Mouse (Mus musculus) kidney, postnatal 14 days (tissue): Measurements from ENCODE around the gene Gad1.
A peak's percentile ranks its signal among the peaks of the same experiment; 100 is the strongest.

Experiments
- DNase-seq: peaks from one replicate; pipeline ENCODE4 v3.0.0; 2022; ENCODE audit warnings: mixed read lengths

Gene Gad1

GRCm38 (mm10) chr2:70565651-70566602, 13.1 kb downstream of the Gad1 start:
- no peak for DNase-seq

GRCm38 (mm10) chr2:70566603-70566981, 13.7 kb downstream of the Gad1 start:
- DNase-seq: no peak

- peak; percentile 31 for DNase-seq
These were observed 14.3 kb downstream of the Gad1 start for GRCm38 (mm10) chr2:70567071-70567681.

- no peak for DNase-seq
These were observed 14.8 kb downstream of the Gad1 start for GRCm38 (mm10) chr2:70567682-70568077.

DNA sequence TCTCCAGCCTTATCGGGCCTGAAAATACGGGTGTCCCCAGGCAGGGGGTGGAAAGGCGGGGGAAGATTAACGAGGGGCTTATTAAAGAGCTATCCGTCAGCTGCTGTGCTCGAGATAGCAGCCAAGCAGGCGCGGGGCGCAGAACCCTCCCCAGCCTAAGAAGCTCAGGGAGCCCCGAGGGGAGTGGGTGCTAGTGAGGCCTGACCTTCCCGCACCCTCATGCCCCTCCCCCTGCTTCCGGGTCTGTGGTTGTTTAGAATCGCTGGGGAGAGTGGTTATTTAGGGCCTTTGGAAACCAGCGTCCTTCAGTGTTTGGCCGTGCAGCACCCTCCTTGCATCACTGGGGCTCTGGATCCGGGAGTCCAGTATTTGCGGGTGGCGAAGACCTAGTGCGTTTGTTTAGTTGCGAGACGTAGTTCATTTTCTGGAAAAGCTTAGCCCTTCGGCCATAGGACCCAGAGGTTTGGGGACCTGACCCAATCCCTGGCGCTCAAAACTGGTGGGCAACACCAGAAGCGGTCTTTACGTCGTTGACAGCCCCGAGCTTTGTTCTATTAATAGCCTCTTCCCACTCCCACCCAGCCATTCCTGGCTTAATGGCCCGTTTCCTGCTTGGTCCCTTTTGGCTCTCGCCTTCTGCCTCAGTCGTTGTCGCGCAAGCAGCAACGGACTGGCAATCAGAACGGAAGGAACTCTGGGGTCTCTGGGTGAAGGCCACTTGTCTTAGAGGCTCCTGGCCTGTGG, 15.5 kb downstream of the Gad1 start:
- DNase-seq: peak; percentile 41

DNA sequence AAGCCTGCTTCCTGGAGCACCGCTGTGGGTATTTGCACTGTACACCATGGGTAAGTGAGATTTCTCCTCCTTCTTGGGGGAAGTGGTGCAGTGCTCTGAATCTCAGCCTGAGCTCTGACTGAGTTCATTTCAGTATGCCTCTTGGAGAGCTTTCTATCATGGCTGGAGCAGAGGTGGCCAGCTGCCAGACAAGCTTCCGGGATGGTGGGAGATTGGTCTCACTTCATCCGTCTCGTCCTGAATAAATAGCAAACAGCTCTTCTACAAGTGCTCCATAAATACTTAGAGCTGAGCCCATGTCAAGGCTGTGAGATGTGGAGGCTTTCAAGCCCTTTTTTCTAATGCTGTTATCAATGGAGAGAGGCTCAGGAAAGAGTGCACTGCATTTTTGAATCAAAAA, 18.8 kb downstream of the Gad1 start:
- peak; percentile 30 for DNase-seq

- no peak for DNase-seq
These were observed 19.4 kb downstream of the Gad1 start for GRCm38 (mm10) chr2:70572251-70572650.

- DNase-seq: no peak
These were observed 20.8 kb downstream of the Gad1 start for GRCm38 (mm10) chr2:70573544-70574210.

GRCm38 (mm10) chr2:70588200-70588599, 35.3 kb downstream of the Gad1 start:
- no peak for DNase-seq

GRCm38 (mm10) chr2:70592432-70592831, 39.6 kb downstream of the Gad1 start:
- no peak for DNase-seq

DNA sequence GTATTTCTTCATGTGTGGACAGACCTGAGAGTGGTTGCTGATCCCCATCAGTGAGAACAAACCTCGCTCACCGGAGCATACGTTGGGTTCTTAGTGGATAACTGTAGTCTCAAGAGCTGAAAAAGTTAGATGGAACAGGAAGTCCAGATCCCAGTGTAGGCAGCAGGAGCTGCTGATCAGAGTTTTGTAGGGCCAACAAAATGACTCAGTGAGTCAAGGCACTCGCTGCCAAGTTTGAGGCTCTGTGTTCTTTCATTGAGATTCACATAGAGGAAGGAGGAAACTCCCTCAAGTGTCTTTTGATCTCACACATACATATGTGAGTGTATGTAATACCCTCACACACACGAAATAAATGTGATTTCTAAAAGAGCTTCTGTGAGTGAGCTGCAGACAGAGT, 40.8 kb downstream of the Gad1 start:
- DNase-seq: no peak

- no peak for DNase-seq
These were observed 43.0 kb downstream of the Gad1 start for GRCm38 (mm10) chr2:70595896-70596295.

- no peak for DNase-seq
These were observed 56.9 kb downstream of the Gad1 start for GRCm38 (mm10) chr2:70609769-70610168.

- no peak for DNase-seq
These were observed 62.0 kb downstream of the Gad1 start for GRCm38 (mm10) chr2:70614745-70615351.

DNA sequence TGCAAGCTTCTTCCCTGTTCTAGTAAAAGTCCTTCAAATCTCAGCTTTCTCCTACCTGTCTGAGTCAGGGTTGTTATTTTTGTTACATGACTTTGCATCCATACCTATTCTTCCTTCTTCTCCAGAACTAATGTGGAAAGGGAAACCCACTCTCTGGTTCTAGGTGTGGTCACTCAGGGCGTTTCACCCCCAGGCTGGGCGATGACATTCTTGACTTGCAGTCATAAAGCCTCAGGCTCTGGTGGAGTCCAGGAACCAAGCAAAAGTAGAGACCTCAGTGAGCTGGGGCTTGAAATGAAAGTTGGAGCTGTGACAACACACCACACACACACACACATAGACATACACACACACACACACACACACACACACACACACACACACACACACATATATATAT, 63.2 kb downstream of the Gad1 start:
- DNase-seq: no peak

DNA sequence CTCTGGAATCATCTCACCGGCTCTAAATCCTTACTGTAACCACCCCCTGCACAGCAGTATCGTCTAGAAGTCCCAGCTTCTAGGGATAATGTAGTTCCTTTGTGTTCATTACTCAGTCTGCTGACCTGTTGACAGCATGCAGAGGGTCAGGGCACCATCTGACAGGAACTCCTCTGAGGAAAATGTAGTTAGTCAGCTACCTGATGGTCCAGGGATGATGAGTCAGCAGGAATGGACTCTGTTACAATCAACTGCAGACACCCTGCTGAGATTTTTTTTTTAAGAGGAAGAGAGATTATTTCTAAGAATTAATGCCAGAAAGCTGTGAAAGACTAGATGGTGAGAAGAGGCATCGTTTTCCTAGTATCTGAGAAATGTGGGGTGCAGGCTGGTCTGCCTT, 63.7 kb downstream of the Gad1 start:
- DNase-seq: no peak

DNA sequence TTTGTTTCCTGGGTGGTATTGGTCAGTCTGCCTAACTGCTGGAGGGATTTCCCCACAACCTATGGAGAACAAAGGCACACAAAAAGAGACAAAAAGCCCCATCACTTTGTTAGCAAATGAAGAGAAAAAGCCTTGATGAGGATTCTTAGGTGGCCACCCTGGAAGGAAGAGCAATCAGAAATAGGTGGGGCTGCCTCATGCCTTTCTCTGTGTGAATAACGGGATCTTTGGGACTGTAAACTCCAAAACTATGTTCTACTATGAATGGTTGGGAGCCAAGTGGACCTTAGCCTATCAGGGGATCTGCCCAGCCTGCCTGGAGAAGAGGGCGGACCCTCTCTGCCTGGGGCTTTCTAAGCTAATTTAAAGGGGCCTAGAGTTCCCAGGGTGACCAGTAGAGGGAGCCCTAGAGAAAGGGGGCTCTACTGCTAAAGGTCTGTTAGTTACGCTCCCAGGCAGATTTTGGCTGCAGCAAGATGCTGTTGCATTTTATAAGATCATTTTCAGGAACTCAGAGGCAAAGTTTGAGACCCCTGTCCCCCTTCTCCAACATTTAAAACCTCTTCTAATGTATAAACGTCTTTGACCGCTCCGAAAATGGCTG, 66.5 kb downstream of the Gad1 start:
- DNase-seq: no peak

DNA sequence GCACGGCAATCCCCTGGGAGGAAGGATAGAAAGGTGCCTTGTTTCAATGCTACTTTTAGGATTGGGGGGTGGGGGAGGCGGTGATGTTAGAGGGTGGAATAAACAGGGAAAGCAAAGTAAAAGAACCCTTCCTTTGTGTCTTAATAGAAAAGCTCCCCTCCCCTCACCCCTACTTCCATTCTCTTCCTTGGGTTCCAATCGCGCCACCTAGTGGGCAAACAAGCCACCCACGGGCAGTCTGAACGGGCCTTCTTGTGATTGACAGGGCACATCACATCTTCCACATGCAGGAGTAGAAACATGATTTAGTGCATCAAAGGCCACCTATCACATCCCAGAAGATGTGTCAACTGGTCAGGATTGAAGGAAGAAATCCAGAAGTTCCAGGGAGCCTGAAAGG, 67.4 kb downstream of the Gad1 start:
- DNase-seq: peak; percentile 31

DNA sequence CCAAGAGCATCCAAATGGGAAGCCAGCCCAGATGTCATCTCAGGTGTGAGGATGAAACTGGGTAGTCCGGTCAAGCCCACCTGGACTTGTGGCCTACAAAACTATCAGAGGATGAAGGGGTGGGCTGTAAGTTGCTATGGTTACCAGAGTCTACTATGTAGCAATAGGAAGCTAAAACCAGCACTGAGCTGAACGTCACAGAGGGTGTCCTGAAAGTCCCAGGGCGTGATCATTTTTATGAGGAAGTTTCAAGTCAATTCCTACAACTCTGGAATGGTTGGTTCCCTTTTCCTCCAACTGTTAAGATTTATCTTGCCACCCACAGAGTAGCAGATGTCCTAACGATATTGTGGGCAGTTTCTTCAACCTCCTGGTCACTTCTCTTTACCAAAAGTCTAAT, 69.4 kb downstream of the Gad1 start:
- DNase-seq: no peak

DNA sequence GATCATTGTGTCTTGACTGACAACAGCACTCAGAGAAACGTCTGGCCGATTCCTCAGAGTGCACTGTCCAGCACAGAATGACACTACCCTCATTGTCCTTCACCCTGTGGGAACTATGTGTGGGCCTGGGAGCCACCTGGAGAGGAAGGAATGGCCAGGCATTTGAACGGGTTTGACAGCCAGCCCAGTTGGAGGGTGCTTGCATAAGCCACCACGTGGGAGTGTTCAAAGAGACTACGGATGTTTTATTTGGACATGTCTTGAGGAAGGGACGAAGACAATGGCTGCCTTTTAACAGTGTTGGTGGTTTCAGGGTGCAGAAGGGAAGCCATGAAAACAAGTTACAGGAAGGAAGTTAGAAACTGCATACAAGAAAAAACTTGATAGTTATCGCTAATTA, 72.9 kb downstream of the Gad1 start:
- DNase-seq: no peak

DNA sequence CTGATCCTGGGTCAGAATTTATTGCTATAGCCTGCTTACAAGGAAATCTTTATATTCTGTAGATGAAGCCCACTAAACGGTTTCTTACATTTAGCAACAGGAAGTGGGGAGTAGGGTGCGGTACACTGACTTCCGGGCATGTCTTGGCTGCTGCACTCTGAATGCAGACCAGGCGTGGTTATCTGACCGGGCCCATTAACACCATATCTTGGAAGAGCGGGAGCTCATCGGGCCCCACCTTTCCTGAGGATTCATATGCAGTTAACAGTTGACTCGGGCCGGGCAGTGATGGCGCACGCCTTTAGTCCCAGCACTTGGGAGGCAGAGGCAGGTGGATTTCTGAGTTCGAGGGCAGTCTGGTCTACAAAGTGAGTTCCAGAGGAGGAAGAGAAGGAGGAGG, 75.5 kb downstream of the Gad1 start:
- no peak for DNase-seq

DNA sequence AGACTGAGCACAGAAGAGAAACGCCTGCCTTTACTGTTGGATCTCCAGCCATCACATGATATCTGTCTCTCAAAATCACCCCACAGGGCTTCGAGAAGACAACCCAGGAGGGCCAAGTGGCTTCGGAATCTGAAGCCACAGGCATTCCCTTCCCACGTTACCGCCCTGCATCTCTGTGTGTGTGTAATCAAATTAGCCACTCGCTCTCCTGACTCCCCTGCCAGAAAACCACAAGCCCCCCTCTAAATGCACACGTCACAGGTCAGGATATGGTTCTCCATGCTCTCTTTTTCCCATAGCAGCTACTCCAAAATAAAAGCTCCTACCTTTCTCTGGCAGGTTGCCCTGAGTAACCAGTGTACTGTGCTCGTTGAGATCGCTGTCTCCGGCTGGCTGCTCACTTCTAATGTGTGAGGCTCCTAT, 76.5 kb downstream of the Gad1 start:
- peak; percentile 72 for DNase-seq
